Mouse (Mus musculus) brain, embryonic 14.5 days (tissue): ENCODE results near the gene Ktn1. TPM values are rescaled to one million over a fixed set of nuclear protein-coding genes. Genes with fewer than 3 reads are reported as not detected.

ENCODE experiments used
- DNase-seq: peaks from one replicate; pipeline ENCODE4 v3.0.0-alpha.2; 2011; ENCODE audit warnings: low read depth
- CTCF ChIP-seq: fragments of 200-500 bp; IDR thresholded peaks from 2 replicates; pipeline ENCODE4 v1.5.1; 2012; ENCODE audit warnings: inconsistent platforms, mild to moderate bottlenecking, moderate library complexity, borderline replicate concordance; ENCODE audit not compliant: insufficient read depth, insufficient read length; ENCODE audit errors: extremely low read depth
- POLR2A ChIP-seq: fragments of 200-500 bp; IDR thresholded peaks from 2 replicates; pipeline ENCODE4 v1.6.1; 2012; ENCODE audit warnings: mild to moderate bottlenecking, inconsistent platforms, borderline replicate concordance; ENCODE audit not compliant: poor library complexity, insufficient read depth, insufficient read length, severe bottlenecking; ENCODE audit errors: extremely low read depth
- polyA plus RNA-seq: library from polyadenylated mRNA; depleted of rRNA; stranded (reverse); fragments of >200 nt; gene quantifications from 2 replicates; pipeline ENCODE4 v1.2.3, GENCODE M21; 2012

Gene Ktn1
- polyA plus RNA-seq, 1 experiment, result 61.4 TPM

DNA sequence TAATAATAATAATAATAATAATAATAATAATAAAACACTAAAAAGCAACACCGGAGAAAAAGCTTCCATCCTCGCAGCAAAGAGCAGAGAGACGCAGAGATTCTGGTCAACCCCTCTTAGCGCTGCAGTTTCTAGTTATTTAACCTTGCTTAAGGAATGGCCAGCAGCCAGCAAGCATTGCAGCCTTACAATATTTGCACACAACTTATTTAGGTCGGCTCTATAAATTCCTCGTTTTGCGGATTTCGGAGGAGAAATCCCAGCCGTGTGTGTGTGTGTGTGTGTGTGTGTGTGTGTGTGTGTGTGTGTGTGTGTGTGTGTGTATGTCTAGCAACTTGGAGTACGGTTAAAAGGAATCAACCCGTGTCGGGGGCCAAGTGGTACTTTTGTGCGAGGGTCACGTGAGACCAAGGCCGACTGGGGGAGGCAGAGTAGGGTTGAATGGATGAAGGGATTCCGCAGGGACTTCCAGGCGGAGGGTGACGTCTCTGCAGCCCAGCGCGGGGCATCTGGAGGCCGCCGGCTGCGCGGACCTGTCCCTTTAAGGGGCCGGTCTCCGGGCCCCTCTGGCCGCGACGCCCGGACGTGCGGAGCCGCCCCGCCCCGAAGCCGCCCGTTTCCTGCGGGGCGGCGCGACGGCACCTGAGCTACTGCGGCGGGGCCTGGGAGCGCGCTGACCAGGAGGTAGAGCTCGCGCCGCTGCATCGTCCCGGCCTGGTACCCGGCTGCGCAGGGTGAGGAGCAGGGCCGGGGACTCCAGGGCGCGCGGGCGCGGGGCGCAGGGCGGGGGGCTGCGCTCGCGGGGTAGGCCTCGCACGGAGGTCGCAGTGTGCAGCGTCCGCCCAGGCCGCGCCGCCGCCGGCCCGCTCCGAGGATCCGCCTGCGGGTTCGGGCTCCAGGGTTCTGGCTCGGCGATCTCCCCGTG, 720 bp downstream of the Ktn1 start:
- DNase-seq, result peak; percentile 92

DNA sequence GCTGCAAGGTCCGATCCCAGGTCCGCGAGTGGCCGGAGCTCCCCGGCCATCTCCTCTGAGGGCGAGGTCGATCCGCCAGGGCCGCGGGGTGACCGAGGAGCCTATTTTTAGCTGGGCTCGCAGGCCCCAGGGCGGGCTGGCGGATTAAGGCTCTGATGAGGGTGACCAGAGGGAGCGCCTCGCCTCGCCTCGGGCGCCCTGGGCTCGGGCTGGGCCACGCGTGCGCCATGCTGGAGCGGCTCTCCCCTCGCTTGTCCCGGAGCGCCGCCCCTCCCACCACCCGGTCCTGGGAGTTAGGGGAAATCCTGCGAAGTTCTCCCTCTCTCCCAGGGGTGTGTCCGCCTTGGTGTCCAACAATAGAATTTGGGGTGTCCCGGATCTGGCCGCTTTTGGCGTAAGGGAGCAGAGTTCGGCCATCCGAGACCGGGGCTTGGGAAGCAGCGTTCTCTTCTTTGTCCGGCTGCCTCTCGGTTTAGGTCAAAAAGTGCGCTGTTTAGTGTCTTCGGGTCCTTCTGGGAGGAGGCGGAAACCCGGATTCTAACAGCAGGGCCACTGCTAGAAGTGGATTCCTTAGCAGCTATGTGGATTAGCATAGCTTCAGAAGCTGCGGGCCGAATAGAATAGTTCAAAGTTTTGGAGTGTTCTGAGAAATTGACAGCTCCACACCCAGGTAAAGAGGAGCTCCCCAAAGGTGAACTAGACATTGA, 1.5 kb downstream of the Ktn1 start:
- DNase-seq, result peak; percentile 68
- TF ChIP-seq POLR2A (no peak), CTCF (no peak)

More for the DNA sequence above, 720 bp downstream of the Ktn1 start:
- peak; percentile 72 for TF ChIP-seq POLR2A
- TF ChIP-seq CTCF, result no peak

- TF ChIP-seq POLR2A (no peak), CTCF (no peak)
- DNase-seq, result peak; percentile 4
These were observed 2.1 kb downstream of the Ktn1 start for GRCm38 (mm10) chr14:47650338-47650720.

DNA sequence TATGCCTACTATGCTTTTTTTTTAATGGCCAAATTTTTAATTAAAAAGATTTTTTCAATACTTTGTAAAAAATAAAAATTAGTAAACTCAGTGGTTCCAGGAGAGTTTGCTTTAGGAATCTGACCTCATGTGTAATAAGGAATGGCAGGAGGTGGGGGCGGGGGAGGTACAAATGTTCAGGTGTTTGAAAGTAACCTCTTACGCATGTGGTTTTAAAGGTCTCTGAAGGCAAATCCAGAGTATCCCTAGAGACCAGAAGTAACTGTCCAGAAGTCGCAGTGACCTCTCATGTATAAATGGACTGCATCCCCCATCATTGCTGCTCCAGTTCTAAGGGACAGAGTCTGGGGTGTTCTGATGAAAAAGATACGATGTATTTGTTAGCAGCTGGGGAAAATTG, 3.0 kb downstream of the Ktn1 start:
- DNase-seq, result no peak
- TF ChIP-seq POLR2A (no peak), CTCF (no peak)

DNA sequence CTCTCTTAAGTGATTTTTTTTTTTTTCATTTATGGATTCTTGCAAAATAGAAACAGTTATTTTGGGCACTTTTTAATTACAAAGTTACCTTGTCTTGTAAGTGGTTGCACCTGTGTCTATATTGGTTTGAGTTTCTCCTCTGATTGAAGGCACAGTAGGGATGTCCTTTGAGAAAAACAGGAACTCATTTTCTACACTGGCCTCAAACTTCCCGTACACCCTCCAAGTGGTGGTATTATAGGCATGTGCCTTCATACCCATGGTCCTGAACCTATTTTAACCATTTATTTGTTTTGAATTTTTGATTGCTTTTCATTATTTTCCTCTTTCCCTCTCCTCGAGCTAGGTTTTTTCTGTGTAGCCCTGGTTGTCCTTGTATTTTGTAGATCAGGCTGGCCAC, 7.2 kb downstream of the Ktn1 start:
- TF ChIP-seq CTCF, result no peak
- no peak for DNase-seq

GRCm38 (mm10) chr14:47663844-47664469, 15.7 kb downstream of the Ktn1 start:
- TF ChIP-seq CTCF, result no peak
- TF ChIP-seq POLR2A, result no peak

GRCm38 (mm10) chr14:47664470-47664864, 16.2 kb downstream of the Ktn1 start:
- no peak for DNase-seq
- TF ChIP-seq CTCF, result no peak
- no peak for TF ChIP-seq POLR2A

More at GRCm38 (mm10) chr14:47663844-47664469, 15.7 kb downstream of the Ktn1 start:
- DNase-seq, result no peak

- DNase-seq, result no peak
- TF ChIP-seq POLR2A (no peak), CTCF (no peak)
These were observed 17.0 kb downstream of the Ktn1 start for GRCm38 (mm10) chr14:47665061-47665778.

DNA sequence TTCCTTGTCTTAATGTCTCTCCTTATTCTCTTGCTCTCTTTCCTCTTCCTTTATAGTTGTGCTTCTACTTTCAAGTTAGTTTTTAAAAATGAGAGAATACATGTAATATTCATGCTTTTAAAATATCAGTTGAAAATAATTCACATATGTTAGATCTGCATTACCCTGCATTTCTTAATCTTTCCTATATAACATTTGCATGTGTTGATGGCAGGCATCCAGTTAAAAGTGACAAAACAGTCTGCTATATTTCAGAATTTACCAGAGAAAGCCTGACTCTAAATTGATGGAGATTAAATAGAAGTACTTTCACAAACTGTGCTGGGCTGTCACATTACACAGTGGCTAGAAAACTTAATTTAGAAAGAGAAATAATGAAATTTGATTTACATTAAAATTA, 19.8 kb downstream of the Ktn1 start:
- peak; percentile 52 for DNase-seq
- no peak for TF ChIP-seq POLR2A
- no peak for TF ChIP-seq CTCF

- TF ChIP-seq POLR2A, result no peak
- no peak for TF ChIP-seq CTCF
- DNase-seq, result no peak
These were observed 34.6 kb downstream of the Ktn1 start for GRCm38 (mm10) chr14:47682886-47683285.

DNA sequence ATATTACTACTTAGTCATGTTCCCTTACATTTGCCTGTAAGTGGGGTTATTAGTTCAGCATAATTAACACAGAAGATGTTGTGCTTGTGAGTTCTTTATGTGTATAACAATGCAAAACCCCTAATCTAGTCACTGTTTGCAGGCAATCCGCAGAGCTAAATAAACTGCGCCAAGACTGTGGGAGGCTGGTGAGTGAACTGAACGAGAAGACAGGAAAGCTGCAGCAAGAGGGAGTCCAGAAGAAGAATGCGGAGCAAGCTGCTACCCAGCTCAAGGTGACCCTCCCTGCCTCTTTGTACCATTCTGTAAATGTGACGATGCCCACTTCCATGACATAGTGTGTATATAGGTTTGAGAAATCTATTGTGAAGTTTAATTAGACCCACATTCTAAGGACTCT, 36.3 kb downstream of the Ktn1 start:
- DNase-seq, result no peak
- no peak for TF ChIP-seq CTCF
